Mouse (Mus musculus) cerebellum, adult (tissue): ENCODE measurements around the gene 6330409D20Rik.

Source experiments
- ATAC-seq: cut with Nextera tagmentation; 2 replicates; pipeline ENCODE4 v1.9.2; 2017; ENCODE audit warnings: mild to moderate bottlenecking, moderate library complexity, mixed read lengths; ENCODE audit not compliant: insufficient number of reproducible peaks, low FRiP score, low TSS enrichment

6330409D20Rik gene

DNA sequence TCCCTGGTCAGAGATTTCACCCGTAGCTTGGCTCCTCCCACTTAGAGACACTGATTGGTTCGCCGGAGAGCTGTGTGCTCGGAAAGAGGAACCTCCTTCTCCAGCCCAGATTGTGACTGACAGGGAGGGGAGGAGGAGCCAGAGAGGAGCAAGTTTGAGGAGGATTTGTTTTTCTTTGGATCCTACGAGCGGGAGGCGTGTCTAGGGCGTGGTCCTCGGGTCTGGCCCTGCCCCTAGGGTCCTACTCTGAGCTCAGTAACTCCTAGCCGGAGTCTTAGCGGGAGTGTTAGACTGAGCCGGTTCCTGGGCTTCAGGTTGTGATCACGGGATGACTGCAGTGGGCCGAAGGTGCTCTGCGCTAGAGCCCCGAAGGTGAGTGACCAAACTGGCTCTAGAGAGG is 13.4 kb downstream of the 6330409D20Rik start:
- ATAC-seq: peak; percentile 97

DNA sequence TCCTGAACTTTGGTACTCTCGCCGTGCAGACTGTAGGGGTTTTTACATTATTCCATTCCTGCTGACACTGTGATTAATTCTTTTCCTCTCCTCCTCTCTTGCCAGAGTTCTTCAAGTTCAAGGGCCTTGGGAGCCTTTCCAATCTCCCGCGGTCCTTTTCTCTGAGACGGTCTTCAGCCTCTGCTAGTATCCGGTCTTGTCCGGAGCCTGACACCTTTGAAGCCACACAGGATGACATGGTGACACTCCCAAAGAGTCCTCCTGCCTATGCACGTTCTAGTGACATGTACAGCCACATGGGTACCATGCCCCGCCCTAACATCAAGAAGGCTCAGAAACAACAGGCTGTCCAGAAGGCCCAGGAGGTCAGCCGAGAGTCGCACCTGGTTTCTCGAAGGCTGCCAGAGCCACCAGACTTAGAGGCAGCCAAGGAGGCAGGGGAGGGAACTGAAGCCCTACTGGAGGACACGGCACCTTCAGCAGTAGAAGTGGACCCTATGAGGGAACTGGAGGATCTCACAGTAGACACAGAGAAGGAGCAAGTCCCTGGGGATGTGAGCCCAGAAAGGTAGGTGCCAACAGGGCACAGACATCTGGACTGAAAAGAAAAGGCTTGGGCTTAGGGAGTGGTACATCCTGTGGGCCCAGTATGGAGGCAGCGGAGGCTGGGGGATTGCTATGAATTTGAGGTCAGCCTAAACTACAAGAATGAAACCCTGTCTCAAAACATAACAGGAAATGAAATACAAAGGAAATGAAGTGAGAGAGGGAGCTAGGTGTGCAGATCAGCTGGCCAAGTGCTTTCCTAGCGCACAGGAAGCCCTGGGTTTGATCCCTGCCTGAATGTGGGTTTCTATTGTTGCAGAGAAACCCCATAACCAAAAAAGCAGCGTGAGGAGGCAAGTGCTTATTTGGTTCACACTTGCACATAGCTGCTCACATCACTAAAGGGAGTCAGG is 15.7 kb downstream of the 6330409D20Rik start:
- ATAC-seq: no peak

DNA sequence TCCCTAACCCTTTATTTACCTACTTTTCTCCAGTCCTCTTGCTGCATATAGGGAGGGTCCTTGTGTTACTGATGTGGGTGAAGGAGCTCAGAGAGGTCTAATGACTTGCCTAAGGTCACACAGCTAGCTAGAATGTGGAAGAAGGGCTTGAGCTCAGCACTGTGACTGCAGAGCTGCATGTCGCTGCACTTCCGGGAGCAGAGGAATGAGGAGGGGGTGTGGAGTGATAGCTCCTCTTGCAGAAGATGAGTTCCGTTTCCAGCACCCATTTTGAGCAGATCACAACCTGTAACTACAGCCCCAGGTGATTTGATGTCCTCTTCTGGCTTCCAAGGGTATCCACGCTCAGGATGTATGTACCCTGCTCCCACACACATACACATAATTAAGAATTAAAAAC is 16.7 kb downstream of the 6330409D20Rik start:
- ATAC-seq: no peak

DNA sequence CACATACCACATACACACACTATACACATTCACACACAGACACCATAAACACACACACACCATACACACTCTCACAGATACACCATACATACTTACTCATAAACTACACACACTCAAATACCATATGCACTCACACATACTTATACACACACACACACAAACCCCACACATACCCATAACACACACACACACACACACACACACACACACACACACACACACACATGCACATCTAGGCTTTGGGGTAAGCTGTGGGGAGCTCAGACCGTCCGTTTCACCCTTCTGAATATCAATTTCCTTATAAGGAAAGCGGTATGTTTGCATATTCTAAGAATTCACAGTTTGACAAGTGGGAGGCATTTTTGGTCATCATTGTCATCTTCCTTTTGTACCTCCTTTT is 18.2 kb downstream of the 6330409D20Rik start:
- no peak for ATAC-seq

DNA sequence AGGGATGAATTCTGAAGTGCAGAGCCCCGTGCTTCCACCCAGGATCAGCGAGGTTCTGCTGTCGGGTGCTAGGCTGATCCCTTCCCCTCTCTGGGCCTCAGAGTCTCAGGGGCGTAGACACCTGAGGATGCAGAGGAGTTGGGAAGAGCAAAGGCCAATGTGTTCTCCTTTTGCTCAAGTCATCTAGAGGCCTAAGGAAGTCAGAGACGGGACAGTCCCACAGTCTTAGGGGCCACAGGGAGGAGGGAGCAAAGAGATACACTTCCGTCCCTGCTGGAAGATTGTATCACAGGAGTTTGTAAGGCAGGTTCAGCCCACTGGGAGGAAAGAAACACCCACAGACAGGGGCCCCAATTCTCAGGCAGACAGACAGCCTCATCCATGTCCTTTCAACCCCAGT is 18.8 kb downstream of the 6330409D20Rik start:
- ATAC-seq: no peak

DNA sequence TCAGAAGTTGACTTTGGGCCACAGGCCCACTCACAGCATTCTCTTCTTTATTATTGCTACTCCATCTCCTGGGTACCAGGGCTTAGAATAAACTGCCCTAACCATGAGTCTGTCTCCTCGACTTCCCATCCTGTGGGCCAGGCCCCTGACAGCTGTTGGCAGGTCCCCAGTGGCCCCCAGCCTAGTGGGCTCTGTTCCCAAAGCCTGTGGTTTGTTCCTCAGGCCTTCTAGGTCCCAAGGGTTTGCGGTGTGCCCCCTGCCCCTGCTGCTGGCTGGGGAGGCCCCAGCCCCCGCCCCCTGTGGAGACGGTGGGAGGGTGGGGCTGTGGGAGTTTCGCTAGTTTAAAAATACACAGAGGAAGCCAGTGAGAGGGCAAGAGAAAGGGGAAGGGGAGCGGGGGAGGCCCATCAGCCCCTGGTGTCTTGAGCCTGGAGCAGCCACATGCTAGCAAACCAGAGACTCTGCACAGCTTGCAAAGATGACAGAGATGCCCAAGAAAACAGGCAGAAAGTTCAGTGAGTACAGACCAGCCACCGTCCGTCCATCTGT is 20.1 kb downstream of the 6330409D20Rik start, which contains the start of gene Sh2d3c:
TSS of gene Sh2d3c (plus strand) at position 375 of the 549 bp plus-strand sequence.
- ATAC-seq: no peak

DNA sequence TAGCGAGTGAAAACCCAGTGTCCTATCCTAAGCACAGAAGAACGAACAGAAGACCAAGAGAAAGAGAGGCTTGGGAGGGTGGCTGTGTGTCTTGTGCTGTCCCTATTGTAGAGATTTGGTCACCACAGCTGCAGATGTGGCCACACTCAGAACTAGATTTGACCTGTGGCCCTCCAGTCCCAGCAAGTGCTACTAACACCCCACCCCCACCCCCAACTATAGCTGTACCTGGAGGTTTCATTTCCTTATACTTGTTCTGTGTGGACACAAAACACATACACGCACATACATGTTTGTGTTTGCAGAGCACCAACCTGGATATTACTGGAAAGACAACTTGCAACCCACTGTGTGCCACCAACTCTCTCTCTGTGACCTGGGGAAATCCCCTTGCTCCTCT is 20.8 kb downstream of the 6330409D20Rik start:
- no peak for ATAC-seq

DNA sequence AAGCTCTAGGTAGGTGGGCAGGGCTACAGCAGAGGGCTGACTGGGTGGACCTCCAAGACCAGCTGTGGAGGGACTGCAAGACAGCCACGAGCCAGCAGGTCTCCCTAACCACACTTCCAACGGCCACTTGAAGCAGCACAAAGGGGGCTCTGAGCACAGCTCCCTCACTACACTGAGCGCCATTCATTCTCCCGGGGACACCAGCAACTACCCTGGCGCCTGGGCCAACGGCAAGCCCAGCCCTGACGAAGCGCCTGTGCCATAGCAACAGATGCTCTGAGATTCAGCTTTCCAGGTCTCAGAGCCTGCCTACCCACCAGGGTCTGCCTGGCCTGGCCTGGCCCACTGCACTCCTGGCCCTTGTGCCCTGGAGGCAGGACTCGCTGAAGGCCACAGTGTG is 22.1 kb downstream of the 6330409D20Rik start:
- ATAC-seq: no peak

DNA sequence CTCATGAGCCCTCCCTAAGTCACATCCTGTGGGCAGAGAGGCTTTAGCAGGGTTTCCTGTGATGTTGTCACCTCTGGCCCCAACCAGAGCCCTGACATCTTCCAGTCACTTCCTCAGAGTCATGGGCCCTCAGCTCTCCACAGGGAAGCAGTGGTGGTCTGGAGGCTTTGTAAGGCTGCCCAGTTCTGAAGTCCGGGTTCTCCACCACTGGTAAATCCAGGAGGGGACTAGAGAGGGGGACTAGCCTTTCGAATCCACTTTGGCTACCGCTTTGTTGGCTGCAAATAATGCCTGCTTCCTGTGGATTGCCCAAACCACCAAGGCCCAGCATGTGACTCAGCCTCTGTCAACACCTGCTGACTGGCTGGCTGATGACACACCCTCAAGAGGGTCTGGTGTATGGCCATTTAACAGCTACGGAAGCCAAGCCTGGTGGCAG is 25.8 kb downstream of the 6330409D20Rik start:
- ATAC-seq: no peak

DNA sequence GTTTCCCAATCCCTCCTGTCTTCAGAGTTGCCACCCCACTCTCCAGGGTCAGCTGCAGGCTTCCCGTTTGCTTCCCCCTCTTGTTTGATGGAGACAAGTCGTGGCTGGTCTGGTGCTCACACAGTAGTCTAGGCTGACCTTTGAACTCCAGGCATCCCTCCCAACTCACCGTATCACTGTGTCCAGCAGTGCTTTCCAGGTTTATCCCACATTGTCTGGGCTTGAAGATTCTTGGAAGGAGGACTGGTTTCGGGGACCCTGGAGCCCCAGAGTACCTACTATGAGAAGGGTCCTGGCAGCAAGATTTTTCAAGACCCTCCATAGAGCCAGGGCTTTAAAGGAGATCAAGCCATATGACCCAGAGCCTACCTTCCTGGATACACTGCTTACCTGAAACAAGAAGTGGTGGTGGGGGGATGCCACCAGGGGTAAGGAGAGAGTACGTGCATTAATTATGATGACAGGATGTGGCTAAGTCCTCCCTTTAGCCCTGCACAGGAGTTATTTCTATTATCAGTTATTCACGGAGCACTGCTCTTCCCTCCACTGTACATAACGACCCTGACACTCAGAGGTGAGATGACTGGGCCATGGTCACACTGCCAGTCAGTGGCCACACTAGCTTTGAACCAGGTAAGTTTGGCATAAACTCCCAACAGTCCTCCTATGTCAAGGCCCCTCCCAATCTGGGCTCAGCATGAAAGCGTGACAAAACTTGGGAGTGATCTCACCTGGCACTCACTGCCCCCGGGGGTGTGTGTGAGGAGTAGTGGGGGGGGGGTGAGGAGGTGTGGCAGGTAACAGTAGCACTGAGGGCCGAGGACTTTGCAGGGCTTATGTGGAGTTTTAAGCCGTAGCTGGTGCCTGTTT is 26.5 kb downstream of the 6330409D20Rik start:
- no peak for ATAC-seq

DNA sequence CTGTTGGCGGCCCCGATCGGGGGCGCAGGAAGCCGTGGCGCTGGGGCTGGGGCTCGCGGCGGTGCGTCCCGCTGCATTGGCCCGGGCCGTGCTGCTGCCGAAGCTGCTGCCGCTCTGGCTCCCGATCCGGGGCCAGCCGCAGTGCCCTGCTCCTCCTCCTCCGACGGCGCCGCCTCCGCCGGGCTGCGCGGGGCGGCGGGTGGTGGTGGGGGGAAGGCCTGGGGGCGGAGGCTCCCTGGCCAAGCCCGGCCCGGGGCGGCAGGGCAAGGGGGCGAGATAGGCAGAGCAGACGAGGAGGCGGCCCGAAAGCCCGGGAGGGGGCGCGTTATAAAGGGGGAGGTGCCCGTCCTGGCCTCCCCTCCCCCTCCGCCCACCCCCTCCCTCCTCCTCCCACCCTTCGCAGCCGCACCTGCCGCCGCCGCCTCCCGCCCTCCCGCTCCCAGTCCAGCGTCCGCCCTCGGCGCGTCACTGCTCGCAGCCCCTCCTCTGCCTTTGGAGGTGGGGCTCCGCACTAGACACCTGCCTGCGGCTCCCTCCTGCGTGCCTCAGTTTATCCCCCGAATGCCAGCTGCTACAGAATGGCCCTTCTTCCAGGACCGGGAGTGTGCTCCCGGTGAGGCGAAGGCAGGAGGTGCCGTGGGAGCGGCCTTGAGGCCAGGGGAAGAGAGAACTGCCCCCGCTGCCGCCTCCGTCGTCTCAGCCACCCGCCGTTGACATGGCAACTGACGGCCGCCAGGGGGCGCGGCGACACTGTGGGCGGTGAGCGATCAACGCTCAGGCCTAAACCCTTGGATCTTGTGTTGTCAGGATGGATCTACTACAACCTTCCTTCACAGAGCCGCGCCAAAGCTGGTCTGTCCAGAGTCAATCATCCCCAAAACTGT is 27.6 kb downstream of the 6330409D20Rik start, which contains the start of gene Cdk9:
TSS of gene Cdk9 (minus strand) at position 143 of the 884 bp plus-strand sequence.
- ATAC-seq: peak; percentile 72

DNA sequence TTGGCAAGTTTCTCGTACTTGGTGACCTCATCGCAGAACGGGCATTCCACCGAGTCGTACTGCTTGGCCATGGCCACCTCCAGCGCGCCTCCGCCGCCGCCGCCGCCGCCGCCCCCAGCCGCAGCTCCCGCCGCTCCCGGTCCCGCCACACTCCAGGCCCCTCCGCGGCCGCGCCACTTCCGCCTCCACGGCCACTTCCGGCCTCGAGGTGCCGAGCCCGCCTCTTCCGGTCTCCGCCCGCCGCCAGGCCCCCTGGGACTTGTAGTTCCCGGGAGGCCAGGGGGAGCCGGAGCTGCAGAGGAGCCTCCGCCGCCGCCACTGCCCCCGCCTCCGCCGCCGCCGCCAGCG is 28.3 kb downstream of the 6330409D20Rik start:
- peak; percentile 79 for ATAC-seq

DNA sequence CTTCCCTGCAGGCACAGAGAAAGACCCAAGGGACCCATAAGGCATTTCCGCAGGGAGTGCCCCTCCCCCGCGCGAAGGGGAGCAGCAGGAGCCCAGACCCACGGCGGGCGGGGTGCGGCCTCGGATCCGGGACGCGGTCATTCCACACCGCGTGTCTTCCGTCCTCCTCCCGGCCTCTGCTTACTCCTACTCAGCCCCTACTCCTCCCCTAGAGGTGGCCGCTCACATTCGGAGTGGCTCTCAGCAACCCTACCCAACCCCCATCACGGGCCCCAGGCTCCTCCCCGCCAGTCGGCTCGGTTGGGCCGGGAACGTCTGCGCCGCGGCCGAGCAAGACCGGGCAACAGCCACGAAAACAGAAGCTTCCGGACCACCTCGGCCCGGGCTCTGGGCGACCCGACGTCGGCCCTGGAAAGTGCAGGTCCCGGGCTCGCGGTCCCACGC is 28.7 kb downstream of the 6330409D20Rik start:
- 0 out of 2 replicates have a peak, but pooled peaks have one; percentile 11 for ATAC-seq

DNA sequence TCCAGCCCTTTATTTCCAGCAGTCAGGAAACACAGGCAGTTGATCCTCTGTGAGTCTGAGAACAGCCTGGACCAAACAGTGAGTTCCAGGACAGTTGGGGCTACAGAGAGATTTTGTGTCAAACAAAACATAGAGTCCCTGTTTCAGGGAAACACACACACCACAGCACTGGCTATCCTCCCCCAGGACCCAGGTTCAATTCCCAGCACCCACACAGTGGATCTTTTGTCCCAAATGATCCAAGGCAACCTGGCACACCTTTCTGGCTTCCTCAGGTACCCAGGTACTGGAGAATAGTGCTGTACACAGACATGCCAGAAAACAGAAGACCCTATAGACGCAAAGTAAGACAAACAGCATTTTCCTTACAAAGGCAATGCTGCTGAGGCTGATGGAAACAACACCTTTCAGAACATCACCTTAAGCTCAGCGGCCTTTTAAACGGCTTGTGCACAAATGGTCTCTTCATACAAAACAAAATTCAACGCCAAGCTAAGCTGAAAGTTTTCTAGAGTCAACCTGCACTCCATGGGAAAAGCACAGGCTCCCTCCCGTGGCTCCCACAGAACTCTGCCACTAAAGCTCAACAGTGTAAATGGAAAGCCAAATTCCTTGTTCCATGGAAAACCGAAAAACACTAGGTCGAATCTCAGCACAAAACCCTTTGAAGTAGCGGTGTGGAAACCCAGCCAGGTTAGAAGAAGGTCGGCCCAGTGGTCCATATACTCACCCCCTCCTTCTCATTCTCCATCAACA is 29.3 kb downstream of the 6330409D20Rik start:
- ATAC-seq: no peak

DNA sequence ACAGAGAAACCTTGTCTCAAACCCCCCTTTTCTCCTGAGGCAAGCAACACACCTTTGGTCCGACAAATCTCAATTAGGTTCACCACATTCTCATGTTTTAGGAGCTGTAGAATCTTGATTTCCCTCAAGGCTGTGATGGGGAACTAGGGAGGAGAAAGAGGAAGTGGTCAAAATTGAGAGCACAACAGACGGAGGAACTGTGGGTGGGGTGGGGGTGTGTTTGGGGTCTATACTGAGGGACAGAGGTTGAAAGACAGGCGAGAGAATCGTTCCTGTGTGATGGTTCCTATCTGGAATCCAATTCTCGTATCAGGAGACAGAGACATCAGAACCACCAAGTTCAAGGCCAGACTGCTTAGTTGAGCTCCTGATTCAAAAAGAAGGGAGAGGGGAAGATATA is 30.4 kb downstream of the 6330409D20Rik start:
- ATAC-seq: no peak

DNA sequence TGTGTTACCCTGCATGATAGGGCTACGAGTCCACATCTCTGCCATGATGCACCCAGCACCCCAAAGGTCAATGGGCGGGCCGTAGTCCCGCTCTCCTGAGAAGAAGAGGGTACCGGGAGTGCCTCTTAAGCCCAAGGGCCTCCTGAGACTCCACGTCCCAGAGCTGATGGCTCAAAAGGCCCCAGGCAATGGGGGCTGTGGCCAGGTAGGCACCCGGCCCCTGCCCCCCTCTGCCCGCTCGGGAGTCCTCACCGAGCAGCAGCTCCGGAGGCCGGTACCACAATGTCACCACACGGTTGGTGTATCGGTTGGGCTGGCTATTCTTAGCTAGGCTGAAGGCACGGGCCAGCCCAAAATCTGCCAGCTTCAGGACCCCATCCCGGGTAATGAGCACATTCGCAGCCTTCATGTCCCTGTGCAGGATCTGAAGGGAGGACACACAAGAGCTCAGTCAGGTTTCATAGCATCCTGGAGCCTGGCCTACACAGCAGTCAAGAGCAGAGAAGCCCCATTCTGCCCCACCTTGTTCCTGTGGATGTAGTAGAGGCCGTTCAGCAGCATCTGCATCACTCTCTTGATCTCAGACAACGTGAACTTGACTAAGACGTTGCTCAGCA is 31.2 kb downstream of the 6330409D20Rik start:
- ATAC-seq: no peak

DNA sequence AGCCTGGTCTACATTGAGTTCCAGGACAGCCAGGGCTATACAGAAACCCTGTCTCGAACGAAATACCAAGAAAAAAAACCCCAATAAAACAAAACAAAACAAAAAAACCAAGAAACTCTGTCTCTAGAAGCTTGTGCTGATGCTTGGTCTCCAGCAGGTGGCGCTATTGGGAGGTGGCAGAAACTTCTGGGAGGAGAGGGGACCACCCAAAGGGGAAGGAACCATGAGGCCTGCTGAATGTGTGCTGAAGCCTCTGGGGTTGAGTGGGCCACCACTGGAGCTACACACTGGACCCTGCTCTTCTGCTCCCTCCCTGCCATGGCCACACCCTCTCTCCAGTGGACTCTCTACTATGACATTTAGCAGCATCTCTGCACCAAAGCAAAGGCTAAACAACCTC is 32.2 kb downstream of the 6330409D20Rik start:
- ATAC-seq: no peak

DNA sequence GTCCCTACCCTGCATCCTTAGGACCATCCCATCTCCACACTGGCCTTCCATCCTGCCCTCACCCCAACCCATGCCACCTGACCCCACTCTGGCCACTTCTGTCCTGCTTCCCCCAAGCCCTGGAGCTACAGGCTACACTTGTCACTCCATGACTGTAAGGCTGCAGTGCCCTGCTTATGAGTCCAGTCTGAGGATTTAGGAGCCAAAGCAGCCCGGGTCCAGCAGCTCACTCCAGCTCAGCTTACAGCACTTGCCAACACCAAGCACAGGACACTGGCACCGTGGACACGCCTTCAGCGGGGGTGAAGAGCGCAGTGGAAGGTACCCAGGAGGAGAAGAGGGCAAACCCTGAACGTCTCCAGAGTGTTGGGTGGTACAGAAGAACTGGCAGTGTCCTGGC is 33.8 kb downstream of the 6330409D20Rik start:
- ATAC-seq: no peak

DNA sequence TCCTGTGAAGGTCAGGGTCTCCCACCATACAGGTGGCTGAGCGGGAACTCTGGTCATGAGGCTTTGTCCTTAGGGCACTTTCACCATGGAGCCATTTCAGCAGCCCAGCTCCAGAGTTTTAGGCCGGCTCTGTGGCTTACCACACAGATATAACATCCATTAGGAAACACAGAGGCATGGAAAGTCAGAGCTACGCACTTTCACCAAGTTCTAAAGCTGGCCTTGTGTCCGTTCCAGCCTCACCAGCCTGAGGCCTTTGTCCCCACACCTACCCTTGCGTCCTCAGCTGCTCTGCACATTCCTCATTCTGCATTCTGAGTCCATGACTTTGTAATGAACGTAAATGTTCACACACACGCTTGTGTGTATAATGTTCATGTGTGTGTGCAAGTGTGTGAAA is 35.8 kb downstream of the 6330409D20Rik start:
- ATAC-seq: no peak
